Mouse (Mus musculus): Measurements from ENCODE around the gene Arhgap8. TPM values are rescaled to one million over a fixed set of nuclear protein-coding genes. Genes with fewer than 3 reads are reported as not detected.

The Arhgap8 gene
- polyA plus RNA-seq (2017; shearing (Covaris generic)), result not detected

DNA sequence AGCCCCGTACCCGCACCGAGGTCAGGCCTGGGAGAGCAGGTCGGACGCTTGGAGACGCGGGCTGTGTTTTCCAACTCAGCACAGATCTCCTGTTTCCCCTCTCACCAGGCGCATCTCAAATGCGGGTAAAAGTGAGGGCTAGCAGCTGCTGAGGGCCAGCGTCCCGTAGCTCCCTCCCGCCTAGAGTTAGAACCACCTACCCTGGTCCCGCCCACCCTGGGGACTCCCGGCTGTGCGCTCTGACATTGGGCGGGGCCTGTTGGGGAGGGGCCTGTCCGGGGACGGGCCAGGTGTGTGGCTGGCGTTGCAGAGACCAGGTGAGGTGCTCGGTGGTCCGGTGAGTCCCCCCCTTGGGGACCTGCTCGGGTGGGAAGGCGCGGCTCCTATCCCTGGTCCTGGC lies at the start of gene Arhgap8:
Gene Arhgap8, plus strand, starts transcription at position 262 of the 400 bp plus-strand sequence.

Other genes starting within 250 kb of the Arhgap8 start
- 4.6 TPM for gene Rtl6, start 162.2 kb upstream of the Arhgap8 start, polyA plus RNA-seq (2017; shearing (Covaris generic))
- 0.62 TPM for gene Prr5, start 50.4 kb upstream of the Arhgap8 start, polyA plus RNA-seq (2017; shearing (Covaris generic))
- gene Phf21b, start 136.0 kb downstream of the Arhgap8 start, polyA plus RNA-seq (2017; shearing (Covaris generic)), result 1.6 TPM
- 0.35 TPM for gene Gm29666, start 200.0 kb downstream of the Arhgap8 start, polyA plus RNA-seq (2017; shearing (Covaris generic))
- gene Nup50, start 203.4 kb downstream of the Arhgap8 start, polyA plus RNA-seq (2017; shearing (Covaris generic)), result 44.8 TPM

Measured in inflammation-experienced regulatory T-cells, adult 16 weeks (primary cell).